Mouse (Mus musculus): ENCODE data around the gene Selenov. TPM values are rescaled to one million over a fixed set of nuclear protein-coding genes. Genes with fewer than 3 reads are reported as not detected.
A peak's percentile ranks its signal among the peaks of the same experiment; 100 is the strongest.

Gene Selenov
- polyA plus RNA-seq (2012; rRNA removed): 1.7 and 1.8 TPM in 2 replicates

DNA sequence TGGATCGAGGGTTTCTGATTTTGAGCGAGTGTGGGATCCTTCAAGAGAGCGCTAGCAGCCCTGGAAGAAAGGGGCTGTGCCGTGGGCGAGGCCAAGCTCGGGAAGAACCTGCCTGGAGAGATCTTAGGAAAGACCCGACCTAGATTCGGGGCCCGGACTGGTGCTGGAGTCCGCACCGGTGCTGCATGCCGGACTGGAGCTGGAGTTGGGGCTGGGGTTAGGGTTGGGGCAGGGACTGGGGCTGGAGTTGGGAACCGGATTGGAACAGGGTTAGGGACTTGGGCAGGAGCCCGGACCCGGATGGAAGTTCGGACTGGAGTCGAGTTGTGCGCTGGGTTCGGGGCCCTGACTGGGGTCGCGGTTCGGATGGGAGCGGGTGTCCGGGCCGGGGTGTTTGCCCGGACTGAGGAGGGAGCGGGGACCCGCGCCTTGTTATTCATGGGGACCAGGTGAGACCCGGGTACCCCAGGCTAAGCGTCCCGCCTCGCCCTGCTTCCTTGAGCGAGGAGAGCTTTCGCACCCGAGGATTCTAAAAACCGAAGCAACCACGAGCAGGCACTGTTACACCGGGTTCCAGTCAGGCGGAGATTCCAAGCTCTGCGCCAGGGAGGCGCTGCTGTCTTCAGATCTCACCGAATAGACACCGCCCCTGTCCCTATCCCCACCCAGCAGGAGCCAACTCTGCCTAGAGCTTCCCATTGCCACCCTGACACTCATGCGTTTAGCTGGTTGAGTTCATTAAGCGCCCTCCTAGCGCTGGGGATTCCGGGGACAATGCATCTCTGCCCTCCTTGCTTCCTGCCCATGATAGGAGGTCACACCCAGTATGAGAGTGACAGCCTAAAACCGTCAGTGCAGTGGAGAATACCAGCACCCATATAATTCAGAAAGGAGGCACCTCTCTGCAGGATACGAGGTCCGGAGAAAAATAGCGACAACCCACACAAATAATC is at the start of gene Selenov:
TSS of gene Selenov (minus strand) at position 549 of the 953 bp plus-strand sequence.
- peak in 1 of 2 experiments; percentile 66 for DNase-seq (ENCODE audit: extremely low spot score in 1 of 2, low spot score in 1 of 2)

DNA sequence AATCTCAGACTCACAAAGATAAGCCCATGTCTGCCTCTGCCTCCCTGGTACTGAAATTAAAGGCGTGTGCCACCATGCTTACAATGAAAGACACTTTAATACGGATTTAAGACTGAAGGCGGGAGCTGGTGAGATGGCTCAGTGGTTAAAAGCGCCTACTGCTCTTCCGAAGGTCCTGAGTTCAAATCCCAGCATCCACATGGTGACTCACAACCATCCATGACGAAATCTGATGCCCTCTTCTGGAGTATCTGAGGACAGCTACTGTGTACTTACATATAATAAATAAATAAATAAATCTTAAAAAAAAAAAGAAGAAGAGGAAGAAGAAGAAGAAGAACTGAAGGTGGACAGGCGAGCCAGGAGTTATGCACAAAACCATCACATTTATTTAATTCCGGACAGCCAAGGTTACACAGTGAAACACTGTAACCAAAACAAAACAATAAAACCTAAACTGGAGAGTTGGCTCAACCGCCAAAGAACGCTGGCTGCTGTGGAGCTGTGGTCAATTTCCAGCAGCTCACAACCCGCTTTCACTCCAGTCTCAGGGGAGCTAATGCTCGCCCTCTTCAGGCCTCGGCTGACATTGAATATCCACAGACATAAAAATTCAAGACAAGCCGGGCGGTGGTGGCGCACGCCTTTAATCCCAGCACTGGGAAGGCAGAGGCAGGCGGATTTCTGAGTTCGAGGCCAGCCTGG is 48.4 kb upstream of the Selenov start:
- DNase-seq (ENCODE audit: extremely low spot score in 1 of 2, low spot score in 1 of 2): peak in 1 of 2 experiments; percentile 48

DNA sequence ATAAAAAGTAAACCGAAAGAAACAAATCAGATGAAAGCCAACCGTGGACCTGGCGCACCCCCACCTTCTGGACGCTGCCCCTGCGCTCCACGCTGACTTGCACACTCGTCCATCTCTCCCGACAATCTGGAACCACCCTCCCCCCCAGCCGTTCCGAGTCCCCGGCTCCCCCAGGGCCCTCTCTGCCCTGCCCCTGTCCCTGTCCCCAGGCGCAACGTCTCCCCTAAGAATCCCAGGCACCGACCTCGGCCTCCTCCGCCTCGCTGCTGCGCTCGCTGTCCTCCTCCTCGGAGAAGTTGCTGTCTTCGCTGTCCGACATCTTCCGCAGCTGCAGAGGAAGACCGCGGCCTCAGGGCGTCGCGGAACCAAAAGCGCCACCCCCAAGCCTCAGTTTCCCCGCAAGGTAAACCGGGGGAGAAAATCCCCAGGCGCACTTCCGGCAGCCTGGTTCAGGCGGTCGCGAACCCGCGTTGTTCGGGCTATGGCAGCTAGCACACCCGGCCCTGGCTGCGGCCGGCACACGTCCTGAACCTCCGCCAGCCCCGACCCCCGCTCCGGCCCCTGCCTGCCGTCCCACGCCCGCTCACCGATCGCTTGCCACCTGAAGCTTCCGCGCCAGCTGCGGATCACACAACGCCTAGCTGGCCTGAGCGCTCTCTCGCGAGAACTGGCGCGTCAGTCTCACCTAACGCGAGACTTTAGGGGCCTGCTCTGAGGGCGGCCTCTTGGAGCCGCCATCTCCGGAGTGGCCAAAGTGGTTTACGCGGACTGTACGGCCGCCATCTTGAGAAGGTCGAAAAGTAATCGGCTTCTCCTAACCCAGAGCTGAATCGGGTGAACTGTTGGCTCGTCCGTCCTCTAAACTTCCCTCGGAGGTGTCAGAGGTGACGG is 47.4 kb upstream of the Selenov start, which contains the start of gene Supt5:
TSS of gene Supt5 (minus strand) at position 639 of the 891 bp plus-strand sequence.
- peak; percentile 96 to 98 for DNase-seq (ENCODE audit: extremely low spot score in 1 of 2, low spot score in 1 of 2)

DNA sequence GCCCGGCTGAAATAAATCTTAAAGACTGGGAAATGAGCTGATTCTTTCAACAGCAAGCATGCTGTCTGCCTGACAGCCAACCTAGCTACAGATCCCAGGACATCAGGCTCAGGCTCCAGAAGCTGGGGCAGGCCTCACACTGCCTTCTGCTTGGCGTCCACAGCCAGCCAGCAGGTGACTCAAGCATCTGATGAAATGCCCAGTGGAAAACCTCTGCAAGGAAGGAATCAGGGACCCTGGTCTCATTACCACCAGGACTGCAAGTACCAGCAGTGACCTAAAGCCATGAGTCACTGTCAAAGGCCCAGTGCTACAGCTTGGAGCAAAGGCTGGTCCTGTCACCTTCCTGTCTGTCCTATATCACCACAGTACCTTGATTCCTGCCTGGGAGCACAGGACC is 44.5 kb upstream of the Selenov start:
- DNase-seq (ENCODE audit: extremely low spot score in 1 of 2, low spot score in 1 of 2): no peak

DNA sequence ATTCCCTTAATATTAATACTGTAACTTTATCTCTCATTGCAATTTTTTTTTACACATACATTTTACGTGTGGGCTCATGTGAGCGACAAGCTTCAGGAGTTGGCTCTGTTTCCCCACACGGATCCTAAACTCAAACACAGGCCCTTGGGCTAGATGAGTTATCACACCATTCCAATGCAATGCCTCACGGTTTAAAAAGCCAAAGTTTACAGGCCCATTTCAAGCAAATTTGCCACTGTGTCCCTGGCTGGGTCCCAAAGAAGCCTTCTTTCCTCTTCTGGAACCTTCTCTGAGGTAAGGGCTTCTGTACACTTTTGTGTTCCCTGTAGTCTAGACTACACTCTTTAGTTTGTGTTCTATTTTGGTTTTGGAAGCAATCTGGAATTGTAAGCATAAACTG is 43.5 kb upstream of the Selenov start:
- DNase-seq (ENCODE audit: extremely low spot score in 1 of 2, low spot score in 1 of 2): no peak

DNA sequence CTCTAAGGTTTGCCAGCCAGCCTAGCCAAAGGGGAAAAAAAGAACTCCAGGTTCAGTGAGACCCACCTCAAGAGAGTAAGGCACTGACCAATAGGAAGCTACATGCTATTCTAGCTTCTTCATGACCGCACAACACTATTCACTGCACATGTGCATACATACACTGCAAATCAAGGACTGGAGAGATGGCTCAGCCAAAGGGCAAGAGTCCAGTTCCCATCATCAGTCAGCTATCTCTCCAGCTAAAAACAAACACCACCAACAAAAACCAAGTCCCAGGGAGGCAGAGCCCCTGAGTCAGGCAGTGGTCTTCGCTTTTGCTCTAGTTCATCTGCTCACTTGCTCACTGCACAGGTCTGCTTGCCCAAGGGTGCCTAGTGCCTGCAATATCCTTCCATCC is 37.3 kb upstream of the Selenov start:
- no peak for DNase-seq (ENCODE audit: extremely low spot score in 1 of 2, low spot score in 1 of 2)

DNA sequence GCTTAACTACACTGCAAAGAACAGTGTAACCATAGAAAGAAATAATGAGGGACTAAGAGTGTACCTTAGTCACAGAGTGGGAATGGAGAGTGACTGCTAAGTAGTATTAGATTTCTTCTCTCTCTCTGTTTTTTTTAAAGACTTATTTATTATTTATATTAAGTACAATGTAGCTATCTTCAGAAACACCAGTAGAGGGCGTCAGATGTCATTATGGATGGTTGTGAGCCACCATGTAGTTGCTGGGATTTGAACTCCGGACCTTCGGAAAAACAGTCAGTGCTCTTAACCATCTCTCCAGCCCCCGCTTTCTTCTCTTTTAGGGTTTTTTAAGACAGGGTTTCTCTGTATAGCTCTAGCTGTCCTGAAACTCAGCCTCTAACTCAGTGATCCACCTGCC is 35.5 kb upstream of the Selenov start:
- no peak for DNase-seq (ENCODE audit: extremely low spot score in 1 of 2, low spot score in 1 of 2)

DNA sequence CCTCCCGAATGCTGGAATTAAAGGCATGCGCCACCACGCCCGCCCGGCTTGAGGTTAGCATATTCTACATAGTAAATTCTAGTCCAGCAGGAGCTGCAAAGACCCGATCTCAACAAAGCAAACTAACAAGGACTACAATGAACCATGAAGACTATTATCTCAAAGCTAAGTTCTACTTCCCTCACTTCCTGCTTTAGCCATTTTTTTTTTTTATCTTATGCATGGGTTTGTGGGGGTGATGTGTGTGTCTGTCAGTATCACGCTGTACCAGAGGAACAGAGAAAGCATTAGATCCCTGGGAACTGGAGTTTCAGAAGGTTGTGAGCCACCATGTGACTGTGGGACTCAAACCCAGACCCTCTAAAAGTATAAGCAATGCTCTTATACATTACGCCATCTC is 34.3 kb upstream of the Selenov start:
- no peak for DNase-seq (ENCODE audit: extremely low spot score in 1 of 2, low spot score in 1 of 2)

DNA sequence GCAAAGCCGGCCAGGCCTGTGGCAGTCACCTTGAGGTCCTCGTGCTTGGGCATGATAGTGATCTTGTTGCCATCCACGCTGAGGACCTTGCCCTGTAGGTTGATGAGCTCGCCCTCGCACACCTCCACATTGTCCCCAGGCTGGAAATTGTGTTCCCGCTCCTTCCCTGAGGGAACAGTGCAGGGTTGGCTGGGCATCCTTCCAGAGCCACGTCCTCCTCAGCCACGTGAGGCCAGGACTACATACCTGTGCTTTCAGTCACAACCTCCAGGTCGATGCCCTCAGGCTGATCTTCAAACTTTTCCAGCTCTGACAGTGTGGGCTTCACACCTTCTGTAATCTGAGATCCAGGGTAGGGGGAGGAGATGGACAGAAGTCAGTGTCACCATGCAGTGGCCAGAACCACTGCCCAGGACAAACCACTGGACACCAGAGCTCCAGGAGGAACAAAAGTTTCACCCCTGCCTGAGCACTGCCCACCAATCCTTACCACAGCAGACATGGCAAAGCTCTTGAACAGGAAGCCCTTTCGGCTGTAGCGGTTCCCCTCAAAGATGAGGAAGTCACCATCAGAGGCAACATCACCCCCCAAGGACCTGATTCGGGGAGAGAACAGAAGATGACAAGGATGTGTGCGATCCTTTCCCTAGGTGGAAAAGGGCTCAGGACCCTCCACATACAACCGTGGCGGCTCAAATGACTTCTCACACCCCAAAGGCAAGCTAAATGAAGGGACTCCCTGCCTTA is 31.2 kb upstream of the Selenov start:
- no peak for DNase-seq (ENCODE audit: extremely low spot score in 1 of 2, low spot score in 1 of 2)

DNA sequence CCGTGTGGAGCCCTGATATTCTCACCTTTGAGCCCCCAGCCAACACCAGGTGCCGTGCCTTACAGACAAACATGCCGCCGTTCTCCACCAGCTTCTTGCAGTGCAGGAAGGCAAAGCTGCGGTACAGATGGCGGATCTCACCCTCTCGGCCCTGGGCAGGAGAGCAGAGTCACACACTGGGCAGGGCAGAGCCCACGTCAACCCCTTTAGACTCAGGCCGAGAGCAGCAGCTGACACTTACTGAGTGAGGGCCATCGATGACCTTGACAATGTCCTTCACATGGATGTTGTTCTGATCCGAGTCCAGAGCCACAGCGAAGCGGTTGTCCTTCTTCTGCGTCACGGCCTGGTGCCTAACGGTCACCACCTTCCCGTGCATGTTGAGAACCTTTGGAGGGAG is 27.7 kb upstream of the Selenov start:
- DNase-seq (ENCODE audit: extremely low spot score in 1 of 2, low spot score in 1 of 2): no peak

DNA sequence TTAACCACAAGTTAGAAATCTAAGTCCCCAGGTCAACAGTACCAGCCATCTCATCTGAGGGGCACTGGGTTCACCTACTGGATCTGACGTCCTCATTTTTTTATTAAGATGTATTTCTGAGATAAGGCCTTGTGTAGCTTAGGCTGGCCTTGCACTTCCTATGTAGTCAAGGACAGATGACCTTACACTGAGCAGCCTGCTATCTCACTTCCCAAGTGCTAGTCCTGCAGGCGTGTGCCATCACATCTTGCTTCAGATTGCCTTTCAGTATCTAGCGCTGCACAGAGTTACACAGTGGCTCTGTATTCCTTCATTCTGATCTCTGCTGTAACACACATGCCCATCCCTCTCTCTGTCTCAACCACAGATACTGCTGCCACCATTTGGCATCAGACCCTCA is 27.1 kb upstream of the Selenov start:
- DNase-seq (ENCODE audit: extremely low spot score in 1 of 2, low spot score in 1 of 2): no peak

DNA sequence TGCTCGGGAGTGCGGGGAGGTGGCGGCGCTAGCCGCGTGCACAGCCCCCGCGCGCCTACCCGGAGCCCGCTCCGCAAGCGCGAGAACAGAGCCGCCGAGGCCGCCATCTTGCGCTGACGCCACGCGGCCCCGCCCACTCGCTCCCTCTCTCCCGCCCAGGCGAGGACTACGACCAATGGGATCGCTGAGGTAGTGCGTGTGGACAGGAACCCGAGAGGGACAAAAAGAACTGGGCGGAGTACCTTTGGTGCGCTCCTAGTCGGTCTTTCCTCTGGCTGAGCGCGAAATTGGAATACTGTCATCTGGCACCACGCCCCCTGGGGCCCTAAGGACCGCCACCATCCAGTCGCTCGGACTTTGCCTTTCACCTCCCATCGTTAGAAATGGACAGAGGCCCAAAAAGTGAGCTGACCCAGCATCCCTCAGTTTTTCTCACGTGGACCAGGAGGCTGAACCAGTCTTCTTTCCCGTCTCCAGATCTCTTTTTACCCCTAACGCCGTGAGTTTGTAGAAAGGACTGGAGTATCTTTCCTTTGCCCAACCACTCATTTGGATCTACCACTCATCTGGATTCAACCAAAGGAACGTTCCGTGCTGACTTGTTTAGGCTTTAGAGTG is 21.0 kb upstream of the Selenov start, which contains the start of gene Timm50:
TSS of gene Timm50 (minus strand) at position 147 of the 618 bp plus-strand sequence.
- DNase-seq (ENCODE audit: extremely low spot score in 1 of 2, low spot score in 1 of 2): peak; percentile 97 to 99

DNA sequence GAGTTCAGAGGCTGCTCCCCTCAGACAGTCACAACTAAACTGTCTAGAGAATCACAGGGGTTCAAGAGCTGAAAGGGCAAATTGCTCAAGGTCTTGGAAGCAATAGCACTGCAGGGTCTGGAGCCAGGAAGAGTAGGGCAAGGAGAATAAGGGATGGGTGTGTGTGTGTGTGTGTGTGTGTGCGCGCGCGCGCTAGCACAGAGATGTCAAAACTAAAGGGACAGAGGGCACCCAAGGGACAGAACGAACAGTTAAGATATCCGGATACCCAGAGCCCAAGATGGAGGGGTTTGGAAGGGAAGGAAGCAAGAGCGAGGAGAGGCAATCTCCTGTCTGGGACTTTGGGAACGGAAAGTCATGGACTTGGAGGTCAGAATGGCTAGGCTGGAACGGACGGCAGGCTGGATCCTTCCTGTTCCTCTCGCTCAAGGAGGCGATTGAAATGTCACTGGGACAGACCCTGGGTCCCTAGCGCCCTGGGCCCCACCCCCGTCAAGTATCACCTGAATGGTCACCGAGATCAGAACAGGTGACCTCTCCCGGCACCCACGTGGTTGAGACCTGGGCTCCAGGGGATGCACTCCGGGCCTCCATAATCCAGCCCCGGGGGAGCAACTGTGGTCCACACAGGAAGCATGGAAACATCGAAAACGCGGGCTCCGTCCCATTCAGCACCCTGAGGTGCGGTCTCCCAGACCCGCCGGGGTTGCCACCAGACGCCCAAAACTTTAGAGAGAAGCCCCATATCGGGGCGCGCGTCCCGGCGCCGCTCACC is 20.4 kb upstream of the Selenov start:
- peak in 1 of 2 experiments; percentile 11 for DNase-seq (ENCODE audit: extremely low spot score in 1 of 2, low spot score in 1 of 2)

DNA sequence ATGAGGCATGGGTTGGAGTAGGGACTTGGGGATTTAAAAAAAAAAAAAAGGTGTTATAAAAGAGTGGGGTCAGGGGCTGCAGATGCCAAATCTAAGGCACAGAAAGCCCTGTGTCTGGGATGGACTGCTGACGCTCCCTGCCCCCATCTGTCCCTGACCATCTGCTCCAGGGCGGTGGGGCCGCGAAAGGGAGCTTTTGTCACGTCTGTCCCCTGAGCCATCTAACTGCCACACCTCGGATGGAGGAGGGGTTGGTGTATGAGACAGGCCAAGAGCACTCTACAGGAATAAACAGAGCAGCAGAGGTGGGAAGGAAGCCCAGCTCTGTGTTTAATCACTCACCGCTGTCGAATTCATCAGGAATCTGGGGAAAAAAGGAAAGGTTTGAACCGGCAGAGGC is 18.8 kb upstream of the Selenov start:
- DNase-seq (ENCODE audit: extremely low spot score in 1 of 2, low spot score in 1 of 2): no peak

DNA sequence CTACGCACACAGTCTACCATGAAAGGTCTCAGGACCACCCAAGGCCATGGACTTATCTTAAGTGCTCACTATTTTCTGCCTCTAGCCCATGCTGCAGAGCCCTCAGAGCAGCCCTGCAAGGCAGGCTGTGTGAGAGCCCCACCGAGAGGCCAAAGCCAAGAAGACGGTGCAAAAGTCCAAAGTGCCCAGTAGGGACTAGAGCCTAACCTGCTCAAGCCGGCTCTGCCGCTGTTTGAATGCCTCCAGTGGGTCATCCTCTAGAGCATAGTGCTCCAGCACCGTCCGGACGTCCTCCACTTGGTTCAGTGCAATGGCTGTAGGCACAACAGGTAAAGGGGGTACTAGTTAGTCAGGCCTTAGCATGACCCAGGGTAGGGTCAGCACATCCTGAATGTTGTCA is 15.2 kb upstream of the Selenov start:
- no peak for DNase-seq (ENCODE audit: extremely low spot score in 1 of 2, low spot score in 1 of 2)

DNA sequence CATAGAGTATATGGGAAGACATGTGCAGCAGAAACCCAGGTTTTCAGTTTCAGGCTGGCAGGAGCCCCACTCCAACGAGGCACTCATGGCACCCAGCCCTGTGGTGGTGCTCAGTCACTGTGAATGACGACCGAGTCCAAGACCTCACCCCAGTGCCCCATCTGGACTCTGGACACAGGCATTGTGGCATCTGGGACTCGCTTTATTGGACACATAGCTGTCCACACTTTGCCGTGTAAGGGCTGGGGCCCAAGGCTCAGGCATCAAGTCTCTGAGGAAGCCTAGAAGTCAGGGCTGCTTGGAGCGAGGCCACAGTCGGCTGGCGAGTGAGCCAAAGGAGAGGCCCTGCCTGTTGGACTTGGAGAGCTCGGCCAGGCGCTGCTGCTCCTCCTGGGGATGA is 14.7 kb upstream of the Selenov start:
- no peak for DNase-seq (ENCODE audit: extremely low spot score in 1 of 2, low spot score in 1 of 2)

DNA sequence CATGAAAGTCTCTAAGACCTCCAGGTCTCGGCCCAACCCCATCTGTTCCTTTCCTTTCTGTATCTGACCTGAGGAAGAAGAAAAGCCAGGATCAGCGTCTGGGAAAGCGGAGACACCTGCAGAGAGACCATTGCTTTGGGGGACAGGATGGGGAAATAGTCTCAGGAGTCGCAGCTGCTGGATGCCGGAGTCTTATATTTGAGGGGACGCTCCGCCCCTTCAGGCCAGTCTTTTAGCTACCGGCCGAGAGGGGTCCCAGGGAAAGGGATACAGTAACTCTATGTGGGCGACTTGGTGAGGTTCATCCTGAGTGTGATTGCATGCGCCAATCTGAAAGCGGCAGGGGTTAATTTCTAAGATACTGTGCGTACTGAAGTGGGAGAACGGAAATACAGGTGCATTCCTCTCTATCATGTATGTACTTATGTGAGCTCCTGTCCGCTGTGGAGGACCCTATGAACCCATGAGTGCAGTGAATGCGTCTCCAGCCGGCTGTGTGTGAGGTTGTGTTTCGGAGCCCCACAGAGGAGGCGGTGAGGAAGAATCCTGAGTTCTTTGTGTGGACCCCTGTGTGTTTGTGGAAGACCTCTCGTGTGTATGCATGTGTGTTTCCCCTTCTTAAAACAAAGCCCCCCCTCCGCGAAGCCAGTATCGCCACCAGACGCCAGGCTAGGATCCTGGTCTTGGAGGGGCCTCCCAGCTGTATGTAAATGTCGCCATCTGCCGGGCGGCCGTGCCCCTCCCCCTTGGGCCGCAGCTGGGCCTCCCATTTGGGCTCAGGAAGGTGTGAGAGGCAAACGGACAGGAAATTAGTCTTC is 10.8 kb upstream of the Selenov start, which contains the start of gene Dll3:
TSS of gene Dll3 (minus strand) at position 623 of the 818 bp plus-strand sequence.
- DNase-seq (ENCODE audit: extremely low spot score in 1 of 2, low spot score in 1 of 2): peak in 1 of 2 experiments; percentile 34

Data from frontal cortex, adult 2 months (tissue).